Mouse (Mus musculus) midbrain, embryonic 11.5 days (tissue): ENCODE data around the gene 2310030G06Rik. TPM values are rescaled to one million over a fixed set of nuclear protein-coding genes. Genes with fewer than 3 reads are reported as not detected.

Experiments
- polyA plus RNA-seq: library from polyadenylated mRNA; unstranded; fragments of >200 nt; fragmentation: Nextera tagmentation; extraction: Ambion mirVana; gene quantifications from 2 replicates; pipeline ENCODE4 v1.2.1, GENCODE M21; 2014

Gene 2310030G06Rik
- polyA plus RNA-seq, 1 experiment from 2014 or later: 1.2 TPM

Other genes with a start within 250 kb of the 2310030G06Rik start
- gene Pts, start 217.8 kb downstream of the 2310030G06Rik start, polyA plus RNA-seq: 76.8 and 88.0 TPM in 2 replicates
- 20.6 and 23.2 TPM in 2 replicates for gene Il18, start 191.7 kb downstream of the 2310030G06Rik start, polyA plus RNA-seq
- 0.29 and 0.40 TPM in 2 replicates for gene Bco2, start 191.4 kb downstream of the 2310030G06Rik start, polyA plus RNA-seq
- gene Tex12, start 185.2 kb downstream of the 2310030G06Rik start, polyA plus RNA-seq: 0.26 and 0.33 TPM in 2 replicates
- 274 and 284 TPM in 2 replicates for gene Sdhd, start 142.7 kb downstream of the 2310030G06Rik start, polyA plus RNA-seq
- gene Timm8b, start 142.6 kb downstream of the 2310030G06Rik start, polyA plus RNA-seq: 333 and 369 TPM in 2 replicates
- 6.6 and 7.5 TPM in 2 replicates for gene Pih1d2, start 129.2 kb downstream of the 2310030G06Rik start, polyA plus RNA-seq
- 25.5 and 26.2 TPM in 2 replicates for gene Nkapd1, start 129.1 kb downstream of the 2310030G06Rik start, polyA plus RNA-seq
- 63.5 and 66.4 TPM in 2 replicates for gene Dlat, start 86.8 kb downstream of the 2310030G06Rik start, polyA plus RNA-seq
- gene Dixdc1, start 7.0 kb downstream of the 2310030G06Rik start, polyA plus RNA-seq: 18.5 and 22.9 TPM in 2 replicates
- 5.3 and 6.1 TPM in 2 replicates for gene Cryab, start 4.8 kb upstream of the 2310030G06Rik start, polyA plus RNA-seq
- gene Hspb2, start 5.8 kb upstream of the 2310030G06Rik start, polyA plus RNA-seq: 0.48 and 0.81 TPM in 2 replicates
- 11.4 and 12.0 TPM in 2 replicates for gene Fdxacb1, start 21.7 kb upstream of the 2310030G06Rik start, polyA plus RNA-seq
- 34.1 and 34.4 TPM in 2 replicates for gene Alg9, start 28.5 kb upstream of the 2310030G06Rik start, polyA plus RNA-seq
- gene 1110032A03Rik, start 29.0 kb upstream of the 2310030G06Rik start, polyA plus RNA-seq: 37.2 and 37.7 TPM in 2 replicates
- 114 and 126 TPM in 2 replicates for gene Ppp2r1b, start 98.8 kb upstream of the 2310030G06Rik start, polyA plus RNA-seq